Mouse (Mus musculus) R1 (cell line): ENCODE data around the gene Rab11fip3.

Experiments used
- DNase-seq: peaks from one replicate; pipeline ENCODE4 v3.0.0-alpha.2; 2018; ENCODE audit warnings: low read depth, low spot score

Rab11fip3 gene

GRCm38 (mm10) chr17:25992274-25992673 is 77.1 kb downstream of the Rab11fip3 start:
- DNase-seq, result no peak

GRCm38 (mm10) chr17:25990331-25990730 is 79.0 kb downstream of the Rab11fip3 start:
- DNase-seq, result no peak

DNA sequence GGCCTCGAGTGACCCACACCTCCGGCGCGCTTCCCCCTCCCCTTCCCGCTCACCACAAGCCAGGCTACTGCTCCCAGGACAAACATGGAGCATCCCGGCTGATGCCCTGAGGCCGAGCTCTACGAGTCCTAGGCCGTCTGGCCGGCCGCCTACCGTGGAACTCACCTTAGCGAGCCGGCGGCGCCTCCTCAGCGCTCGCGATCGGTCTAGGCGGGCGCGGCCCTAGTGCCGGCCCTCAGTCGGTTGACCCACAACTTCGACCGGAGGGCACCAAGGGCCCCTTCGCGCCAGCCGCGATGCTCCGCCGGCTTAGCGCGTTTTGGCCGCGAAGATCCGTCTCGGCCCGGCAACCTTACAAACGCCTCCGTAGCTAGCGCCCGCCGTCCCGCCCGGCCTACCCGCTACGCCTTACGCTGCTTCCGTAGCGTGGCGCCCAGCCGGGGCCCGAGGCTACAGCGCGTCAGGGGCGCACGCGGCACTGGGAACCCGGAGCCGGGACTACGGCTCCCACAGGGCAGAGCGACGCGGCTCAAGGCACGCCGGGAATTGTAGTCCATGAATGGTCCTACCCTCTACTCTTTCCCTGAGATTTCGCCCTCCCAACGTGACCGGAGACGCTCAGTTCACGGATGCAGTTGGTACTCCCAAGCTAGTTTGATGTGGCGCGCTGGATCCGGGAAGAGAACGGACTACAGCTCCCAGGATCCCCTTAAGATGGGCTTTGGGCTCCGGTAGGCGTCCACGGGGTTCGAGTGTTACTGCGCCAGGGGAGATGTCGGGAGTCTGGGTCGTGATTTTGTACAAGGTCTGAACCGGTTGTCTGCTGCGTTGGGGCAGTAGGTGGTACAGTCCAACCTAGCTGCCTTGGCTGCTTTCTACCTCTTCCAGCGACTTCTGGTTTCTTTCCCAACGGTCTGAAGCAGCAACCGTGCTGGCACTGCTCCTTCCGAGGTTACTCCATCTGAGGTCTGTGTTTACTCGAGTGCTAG is 83.8 kb downstream of the Rab11fip3 start, which contains the start of gene Capn15:
Gene Capn15 (minus strand): TSS at position 491 of the 989 bp plus-strand sequence.
- DNase-seq, result peak; percentile 98

DNA sequence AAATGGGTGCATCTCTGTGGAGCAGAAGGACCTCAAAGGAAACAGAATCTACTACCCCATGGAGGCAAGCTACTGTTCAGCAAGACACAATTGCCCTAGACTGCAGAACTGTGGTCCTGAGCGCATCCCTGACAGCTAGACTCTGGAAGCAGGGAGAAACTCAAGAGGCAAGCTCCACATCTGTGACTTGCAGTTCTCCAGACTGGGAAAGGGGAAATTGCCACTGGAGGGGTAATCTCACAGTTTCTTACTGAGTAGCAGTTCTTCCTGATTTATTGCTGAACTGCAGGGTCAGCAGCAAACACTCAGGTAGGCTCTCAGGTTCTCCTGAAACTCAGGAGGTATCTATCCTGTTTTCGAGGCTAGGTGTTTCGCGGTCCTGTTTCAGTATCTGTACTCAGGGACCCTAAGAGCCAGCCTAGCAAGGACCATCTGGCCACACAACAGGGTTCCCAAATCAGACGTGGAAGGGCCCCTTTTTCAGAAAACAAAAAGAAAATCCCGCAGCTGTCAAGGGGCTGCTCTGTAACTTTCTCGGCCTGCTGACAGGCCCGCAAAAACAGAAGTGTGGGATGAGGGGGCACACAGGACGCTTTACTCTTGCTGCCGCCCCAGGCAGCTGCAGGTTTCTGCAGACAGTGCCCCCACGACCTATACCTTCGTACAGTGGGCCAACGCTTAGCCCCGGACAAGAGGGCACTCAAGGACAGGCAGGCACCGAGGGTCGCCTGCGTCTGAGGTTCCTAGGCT is 84.6 kb downstream of the Rab11fip3 start:
- no peak for DNase-seq

- DNase-seq, result no peak
Measured at GRCm38 (mm10) chr17:25984066-25984465, 85.3 kb downstream of the Rab11fip3 start.

DNA sequence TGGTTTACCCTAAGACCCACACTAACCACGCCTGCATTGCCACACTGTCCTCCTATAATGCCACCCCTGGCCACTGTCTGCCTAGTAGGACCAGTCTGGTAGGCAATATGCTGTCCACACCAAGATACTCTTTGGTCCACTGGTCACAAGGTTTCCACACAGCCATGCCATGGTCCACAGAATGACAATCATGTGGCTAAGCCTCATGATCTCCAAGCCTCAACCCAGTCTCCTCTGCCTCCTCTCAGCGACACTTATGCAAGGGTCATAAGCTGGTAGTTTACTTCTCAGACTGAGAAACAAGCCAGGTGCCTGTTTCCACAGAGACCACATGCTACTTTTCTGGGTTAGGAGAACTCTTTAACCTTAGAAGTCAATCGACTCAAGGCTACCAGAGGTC is 86.4 kb downstream of the Rab11fip3 start:
- DNase-seq, result no peak

GRCm38 (mm10) chr17:25980854-25981253 is 88.5 kb downstream of the Rab11fip3 start:
- no peak for DNase-seq

DNA sequence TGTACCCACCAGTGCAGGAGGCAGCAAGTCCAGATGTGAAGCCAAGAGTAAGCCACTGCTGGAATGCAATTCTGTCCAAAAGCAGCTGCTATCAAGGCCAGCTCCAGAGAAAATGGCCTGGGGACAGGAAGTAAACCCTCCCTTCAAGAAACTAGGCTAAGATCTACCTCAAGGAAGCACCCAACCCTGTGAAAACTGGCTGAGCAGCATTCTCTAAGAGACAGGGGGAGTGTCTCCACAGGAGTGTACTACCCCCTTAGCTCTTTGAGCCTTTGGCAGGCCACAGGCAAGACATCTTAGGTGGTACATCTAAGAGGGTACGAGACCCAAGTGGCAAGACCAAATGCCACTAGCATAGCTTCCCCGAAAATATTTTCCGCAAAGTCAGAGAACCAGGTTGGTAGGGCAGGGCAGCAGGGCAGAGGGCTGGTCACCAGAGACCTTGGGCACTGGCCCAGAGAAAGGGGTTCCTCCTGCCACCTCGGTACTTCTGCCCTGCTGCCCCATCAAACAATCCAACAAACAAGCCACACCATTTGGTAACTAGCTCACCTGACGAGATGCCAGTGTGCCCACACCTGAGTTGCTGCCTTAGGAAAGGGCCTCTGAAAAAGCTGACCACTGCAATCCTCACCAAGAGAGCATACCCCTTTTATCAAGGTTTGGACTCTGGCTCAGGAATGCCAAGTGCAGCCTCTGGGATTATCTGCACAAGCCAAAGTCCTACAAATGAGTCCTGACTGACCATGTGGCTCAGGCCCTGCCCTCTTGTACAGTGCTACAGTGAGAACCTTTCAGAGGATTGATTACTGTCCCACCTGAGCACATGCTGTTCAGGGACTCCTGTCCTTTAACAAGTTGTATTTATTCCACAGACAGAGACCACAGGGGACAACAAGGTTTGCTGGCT is 89.3 kb downstream of the Rab11fip3 start:
- peak; percentile 42 for DNase-seq

DNA sequence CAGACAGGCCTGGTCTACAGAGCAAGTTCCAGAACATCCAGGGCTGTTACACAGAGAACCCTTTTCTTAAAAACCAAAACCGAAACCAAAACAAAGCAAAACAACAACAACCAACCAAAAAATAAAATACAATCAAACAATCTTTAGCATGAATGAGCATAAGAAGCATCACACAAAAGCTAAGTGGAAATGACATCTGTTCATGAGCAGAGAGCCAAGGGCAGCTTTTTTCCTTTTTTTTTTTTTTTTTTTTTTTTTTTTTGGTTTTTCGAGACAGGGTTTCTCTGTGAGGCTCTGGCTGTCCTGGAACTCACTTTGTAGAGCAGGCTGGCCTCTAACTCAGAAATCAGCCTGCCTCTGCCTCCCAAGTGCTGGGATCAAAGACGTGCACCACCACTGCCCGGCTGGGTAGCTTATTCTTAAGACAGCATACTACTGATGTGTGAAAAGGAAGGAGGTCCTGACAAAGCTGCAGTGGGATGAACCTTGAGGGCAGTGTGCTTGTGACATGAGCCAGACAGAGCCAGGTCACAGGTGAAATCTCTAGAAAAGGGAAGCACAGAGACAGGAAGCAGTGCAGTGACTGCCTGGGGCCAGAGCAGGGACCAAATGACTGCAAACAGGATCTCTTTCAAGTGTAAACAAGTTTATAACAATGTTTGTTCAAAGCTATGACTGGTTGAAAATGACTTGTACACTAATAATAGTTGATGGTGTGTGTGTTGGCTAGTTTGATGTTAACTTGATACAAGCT is 98.2 kb downstream of the Rab11fip3 start:
- DNase-seq, result no peak

DNA sequence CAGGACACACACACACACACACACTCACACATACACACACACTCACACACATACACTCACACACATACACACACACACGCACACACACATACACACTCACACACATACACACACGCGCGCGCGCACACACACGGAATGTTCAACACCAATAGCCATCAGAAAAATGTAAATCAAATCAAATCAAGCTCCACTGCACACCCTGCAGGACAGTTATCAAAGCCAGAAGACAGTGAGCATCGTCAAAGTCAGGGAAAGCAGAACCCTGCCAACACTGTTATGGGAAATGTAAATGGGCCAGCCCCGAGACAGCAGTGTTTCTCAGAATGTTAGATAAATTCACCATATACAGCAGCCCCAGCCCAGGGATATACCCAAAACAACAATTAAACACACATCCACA is 98.9 kb downstream of the Rab11fip3 start:
- no peak for DNase-seq

DNA sequence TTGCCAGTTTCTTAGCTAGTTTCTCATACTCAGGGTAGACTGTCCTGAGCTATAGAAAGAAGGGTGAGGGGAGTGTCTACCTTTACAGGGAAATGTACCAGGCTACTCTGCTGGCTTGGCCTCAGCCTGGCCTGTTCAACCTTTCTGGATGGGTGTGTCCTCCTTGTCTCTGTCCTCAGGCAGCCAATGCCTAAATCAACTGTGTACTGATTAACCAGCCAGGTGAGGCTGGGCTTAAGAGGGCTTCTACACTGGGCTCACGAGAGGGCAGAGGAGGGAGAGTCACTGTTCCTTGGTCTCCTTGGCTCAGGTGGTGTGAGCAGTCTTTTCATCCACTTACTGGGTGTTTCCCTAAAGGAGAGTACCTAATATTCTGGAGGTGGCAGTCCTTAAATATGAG is 101.2 kb downstream of the Rab11fip3 start:
- no peak for DNase-seq

- DNase-seq, result no peak
Measured at GRCm38 (mm10) chr17:25967652-25968051, 101.7 kb downstream of the Rab11fip3 start.

GRCm38 (mm10) chr17:25964271-25964670 is 105.1 kb downstream of the Rab11fip3 start:
- no peak for DNase-seq

- no peak for DNase-seq
Measured at GRCm38 (mm10) chr17:25962413-25962905, 106.9 kb downstream of the Rab11fip3 start.

GRCm38 (mm10) chr17:25961566-25961965 is 107.8 kb downstream of the Rab11fip3 start:
- DNase-seq, result no peak

DNA sequence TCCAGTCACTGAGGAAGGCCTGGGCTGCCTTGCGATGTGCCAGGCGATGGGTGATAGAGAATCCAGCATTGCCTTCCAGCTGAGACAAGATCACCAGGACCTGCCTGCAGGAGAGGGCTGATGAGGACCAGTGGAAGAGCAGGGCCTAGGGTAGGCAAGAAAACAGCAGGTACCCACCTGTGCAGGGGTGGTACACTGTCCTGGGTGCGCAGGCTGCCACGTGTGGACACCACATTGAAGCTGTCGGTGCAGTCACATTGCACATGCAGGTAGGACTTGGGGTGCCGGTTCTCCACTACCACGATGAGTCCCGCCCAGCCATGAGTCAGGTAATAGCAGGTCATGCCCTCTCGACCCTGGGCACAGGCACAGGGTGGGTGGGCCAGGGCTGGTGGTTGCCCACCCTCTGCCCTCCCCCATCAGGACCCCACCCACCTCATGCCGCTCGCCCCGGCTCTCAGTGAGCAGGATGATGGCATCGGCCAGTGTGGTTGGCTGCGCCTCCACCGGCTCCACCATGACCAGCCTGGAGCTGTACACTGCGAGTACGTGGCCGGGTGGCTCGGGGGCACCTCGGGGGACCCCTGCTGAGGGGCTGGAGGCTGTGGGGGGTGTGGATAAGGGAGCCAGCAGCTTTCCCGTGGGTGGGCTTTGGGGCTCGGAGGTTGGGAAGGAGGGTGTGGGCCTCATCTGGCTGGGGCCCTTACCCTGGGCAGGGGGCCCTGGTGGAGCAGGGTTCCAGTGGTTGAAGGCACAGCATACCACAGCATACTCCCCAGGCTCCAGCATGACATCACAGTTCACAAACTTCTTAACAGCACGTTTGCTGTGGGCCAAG is 109.5 kb downstream of the Rab11fip3 start:
- no peak for DNase-seq

- DNase-seq, result no peak
Measured at GRCm38 (mm10) chr17:25958771-25959494, 110.4 kb downstream of the Rab11fip3 start.

DNA sequence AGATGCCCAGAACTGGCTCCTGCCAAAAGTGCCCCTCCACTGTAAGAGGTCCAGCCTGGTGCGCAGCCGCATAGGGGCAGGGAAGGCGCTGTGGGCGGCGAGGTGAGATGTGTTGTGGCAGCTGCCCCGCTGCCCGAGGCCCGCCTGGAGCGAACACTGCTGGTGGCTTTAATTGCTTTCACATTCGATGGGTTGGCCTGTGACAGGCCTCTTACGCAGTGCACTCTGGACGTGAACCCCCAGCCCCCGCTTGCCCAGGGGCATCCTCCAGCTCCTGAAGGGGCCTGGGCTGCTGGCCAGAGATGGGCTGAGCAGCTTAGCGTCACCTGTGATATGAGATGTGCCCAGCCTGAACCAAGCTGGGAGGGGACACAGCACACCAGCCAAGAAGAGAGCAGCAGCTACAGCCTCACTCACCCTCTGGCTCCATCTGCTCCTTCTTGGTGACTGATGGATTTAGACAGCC is 111.7 kb downstream of the Rab11fip3 start:
- DNase-seq, result no peak

- no peak for DNase-seq
Measured at GRCm38 (mm10) chr17:25956631-25957030, 112.7 kb downstream of the Rab11fip3 start.
